Mouse (Mus musculus) myocyte (in vitro differentiated cells): ENCODE results near the gene F13b.

ENCODE experiments used
- E2F4 ChIP-seq: IDR thresholded peaks from one replicate; pipeline ENCODE4 v1.6.1; 2011; ENCODE audit warnings: mild to moderate bottlenecking, control low read depth, moderate library complexity; ENCODE audit not compliant: insufficient read depth
- MAX ChIP-seq: IDR thresholded peaks from one replicate; pipeline ENCODE4 v1.6.1; 2011; ENCODE audit warnings: low read depth, mild to moderate bottlenecking, control low read depth
- MYOD1 ChIP-seq, 3 experiments: IDR thresholded peaks; one replicate each; pipeline ENCODE4 v1.6.1; 2011; ENCODE audit warnings: control low read depth in 2 of 3, low read depth in 2 of 3, mild to moderate bottlenecking in 2 of 3, moderate library complexity in 1 of 3; ENCODE audit not compliant: insufficient read length in 2 of 3, control insufficient read depth in 1 of 3
- MYOG ChIP-seq, 3 experiments: IDR thresholded peaks; one replicate each; pipeline ENCODE4 v1.6.1; 2011; ENCODE audit warnings: control low read depth in 2 of 3, low read depth in 2 of 3, mild to moderate bottlenecking in 2 of 3; ENCODE audit not compliant: insufficient read length in 2 of 3, control insufficient read depth in 1 of 3, insufficient read depth in 1 of 3
- POLR2A ChIP-seq: IDR thresholded peaks from one replicate; pipeline ENCODE4 v1.6.1; 2011; ENCODE audit warnings: low read depth, mild to moderate bottlenecking, control low read depth, moderate library complexity; ENCODE audit not compliant: insufficient read length
- POLR2AphosphoS2 ChIP-seq: IDR thresholded peaks from one replicate; pipeline ENCODE4 v1.6.1; 2011; ENCODE audit warnings: low read depth, control low read depth; ENCODE audit not compliant: insufficient read length
- TCF3 ChIP-seq: IDR thresholded peaks from one replicate; pipeline ENCODE4 v1.6.1; 2011; ENCODE audit warnings: low read depth, control low read depth; ENCODE audit not compliant: insufficient read length
- USF1 ChIP-seq: IDR thresholded peaks from one replicate; pipeline ENCODE4 v1.6.1; 2011; ENCODE audit warnings: low read depth, mild to moderate bottlenecking, control low read depth, moderate library complexity

- TF ChIP-seq POLR2A (no peak), USF1 (no peak), MYOD1 (IDR thresholded peaks at IDR 0.05; ENCODE audit: control insufficient read depth in 1 of 3, insufficient read length in 2 of 3, low read depth in 2 of 3) (no peak), MAX (no peak), E2F4 (no peak), POLR2AphosphoS2 (no peak), TCF3 (no peak), MYOG (IDR thresholded peaks at IDR 0.05; ENCODE audit: control insufficient read depth in 1 of 3, insufficient read depth in 1 of 3, insufficient read length in 2 of 3, low read depth in 2 of 3) (no peak)
Observed at GRCm38 (mm10) chr1:139494630-139495029, 6.9 kb upstream of the F13b start.
